Mouse (Mus musculus) cerebellum, adult 2 months (tissue): ENCODE results near the gene Coro1c.

ENCODE experiments used
- CTCF ChIP-seq: fragments of 200-500 bp; IDR thresholded peaks from 2 replicates; pipeline ENCODE4 v1.5.1; 2011; ENCODE audit warnings: low read depth, mild to moderate bottlenecking, control low read depth, low read length, moderate library complexity, borderline replicate concordance; ENCODE audit not compliant: insufficient read depth
- POLR2A ChIP-seq: fragments of 200-500 bp; IDR thresholded peaks from 2 replicates; pipeline ENCODE4 v1.6.1; 2011; ENCODE audit warnings: low read length, control low read depth, borderline replicate concordance; ENCODE audit not compliant: insufficient read depth

GRCm38 (mm10) chr5:113888186-113888795 lies 20.3 kb downstream of the Coro1c start:
- TF ChIP-seq CTCF (no peak), POLR2A (no peak)
